Mouse (Mus musculus): ENCODE results near the gene Son. TPM values are rescaled to one million over a fixed set of nuclear protein-coding genes. Genes with fewer than 3 reads are reported as not detected.

The Son gene
- polyA plus RNA-seq, 1 experiment from 2014 or later, result 98.8 TPM

DNA sequence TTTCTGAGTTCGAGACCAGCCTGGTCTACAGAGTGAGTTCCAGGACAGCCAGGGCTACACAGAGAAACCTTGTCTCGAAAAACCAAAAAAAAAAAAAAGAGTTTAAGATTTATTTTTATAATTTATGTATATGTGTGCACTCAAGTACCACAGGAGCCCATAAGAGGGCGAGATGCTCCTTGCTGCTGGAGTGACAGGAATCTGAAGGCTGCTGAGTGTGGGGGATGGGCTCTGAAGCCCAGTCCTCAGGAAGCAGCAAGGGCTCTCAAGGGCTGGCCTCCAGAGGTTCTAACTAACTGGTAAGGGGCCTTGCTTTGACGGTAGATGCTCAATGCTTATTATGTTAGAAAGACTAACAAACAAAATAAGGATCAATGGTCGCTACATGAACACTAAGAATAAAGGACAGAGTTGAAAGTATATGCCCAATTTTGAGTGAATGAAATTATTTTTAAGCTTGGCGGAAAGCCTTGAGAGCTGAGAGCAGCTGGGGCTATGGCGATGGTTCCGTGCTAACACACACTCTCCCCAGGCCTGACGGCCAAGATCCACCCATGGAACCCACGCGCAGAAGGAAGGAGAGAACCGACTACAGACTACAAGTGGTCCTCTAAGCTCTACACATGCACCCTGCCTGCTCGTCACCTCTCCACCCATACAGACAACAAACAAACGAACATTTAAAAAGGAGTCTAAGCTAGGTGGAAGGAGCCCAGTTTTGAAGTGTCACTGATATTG lies 57.5 kb downstream of the Son start:
- Histone ChIP-seq H3K36me3 (ENCODE audit: control insufficient read depth, insufficient read depth, low read length) (peaks cover 20% of the 10 kb centered on the region; the same call in 1 of the 2 replicates), H3K27ac (ENCODE audit: low read length) (no peak overlapping the region), H3K4me3 (replicated peaks; ENCODE audit: low read length) (no peak overlapping the region), H3K27me3 (ENCODE audit: control insufficient read depth, insufficient read depth, low read length) (no peaks in the 10 kb centered on the region), H3K9ac (ENCODE audit: low read length) (no peak overlapping the region), H3K4me1 (ENCODE audit: control insufficient read depth, insufficient read depth, low read length) (no peaks in the 10 kb centered on the region), H3K4me2 (ENCODE audit: low read depth, low read length) (no peak overlapping the region), H3K9me3 (replicated peaks; ENCODE audit: control insufficient read depth, low read length) (no peaks in the 10 kb centered on the region)
- ATAC-seq (ENCODE audit: insufficient read depth, low FRiP score), result no peak
- 89% methylated on average over 14 of the region's 14 CpGs for WGBS

- Histone ChIP-seq H3K4me3 (replicated peaks; ENCODE audit: low read length) (no peak overlapping the region), H3K36me3 (ENCODE audit: control insufficient read depth, insufficient read depth, low read length) (peaks cover 9% of the 10 kb centered on the region; the same call in 1 of the 2 replicates), H3K27me3 (ENCODE audit: control insufficient read depth, insufficient read depth, low read length) (no peaks in the 10 kb centered on the region), H3K4me2 (ENCODE audit: low read depth, low read length) (no peak overlapping the region), H3K9me3 (replicated peaks; ENCODE audit: control insufficient read depth, low read length) (no peaks in the 10 kb centered on the region), H3K9ac (ENCODE audit: low read length) (no peak overlapping the region), H3K4me1 (ENCODE audit: control insufficient read depth, insufficient read depth, low read length) (no peaks in the 10 kb centered on the region), H3K27ac (ENCODE audit: low read length) (no peak overlapping the region)
- ATAC-seq (ENCODE audit: insufficient read depth, low FRiP score), result no peak
- 75% methylated on average over 7 of the region's 7 CpGs for WGBS
These were observed 62.9 kb downstream of the Son start for GRCm38 (mm10) chr16:91710241-91710640.

- no peak overlapping the region for H3K4me2 ChIP-seq (ENCODE audit: low read depth, low read length)
- H3K27me3 ChIP-seq (ENCODE audit: control insufficient read depth, insufficient read depth, low read length), result no peaks in the 10 kb centered on the region
- no peaks in the 10 kb centered on the region for H3K4me1 ChIP-seq (ENCODE audit: control insufficient read depth, insufficient read depth, low read length)
- H3K9ac ChIP-seq (ENCODE audit: low read length), result no peak overlapping the region
- 72% methylated on average over 11 of the region's 11 CpGs for WGBS
- no peaks in the 10 kb centered on the region for H3K9me3 ChIP-seq (replicated peaks; ENCODE audit: control insufficient read depth, low read length)
- H3K27ac ChIP-seq (ENCODE audit: low read length), result no peak overlapping the region
- H3K4me3 ChIP-seq (replicated peaks; ENCODE audit: low read length), result no peak overlapping the region
- peak; percentile 56; the same call in 1 of the 2 replicates for ATAC-seq (ENCODE audit: insufficient read depth, low FRiP score)
- H3K36me3 ChIP-seq (ENCODE audit: control insufficient read depth, insufficient read depth, low read length), result peaks cover 16% of the 10 kb centered on the region; the same call in 1 of the 2 replicates
These were observed 69.6 kb downstream of the Son start for GRCm38 (mm10) chr16:91716927-91717349.

DNA sequence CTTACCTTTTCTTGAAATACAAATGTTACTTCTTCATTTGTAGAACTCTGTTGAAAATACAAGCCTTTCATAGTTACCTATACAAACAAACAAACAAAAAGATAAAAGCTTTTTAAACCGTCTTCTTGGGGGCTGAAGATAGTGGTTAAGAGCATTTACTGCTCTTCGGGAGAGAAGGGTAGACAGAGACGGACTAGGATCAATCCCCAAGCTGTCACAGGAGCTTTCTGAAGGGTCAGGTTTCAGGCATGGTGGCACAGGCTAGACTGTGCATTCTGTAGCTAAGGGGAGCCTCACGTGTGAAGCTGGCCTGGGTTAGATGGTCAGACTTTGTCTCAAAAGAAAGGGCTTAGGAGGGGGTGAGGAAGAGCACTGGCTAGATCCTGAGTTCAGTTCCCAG lies 70.1 kb downstream of the Son start:
- H3K27ac ChIP-seq (ENCODE audit: low read length), result no peak overlapping the region
- H3K4me2 ChIP-seq (ENCODE audit: low read depth, low read length), result no peak overlapping the region
- no peaks in the 10 kb centered on the region for H3K27me3 ChIP-seq (ENCODE audit: control insufficient read depth, insufficient read depth, low read length)
- no peaks in the 10 kb centered on the region for H3K4me1 ChIP-seq (ENCODE audit: control insufficient read depth, insufficient read depth, low read length)
- H3K4me3 ChIP-seq (replicated peaks; ENCODE audit: low read length), result no peak overlapping the region
- 77% methylated on average over 4 of the region's 4 CpGs for WGBS
- peaks cover 16% of the 10 kb centered on the region; the same call in 1 of the 2 replicates for H3K36me3 ChIP-seq (ENCODE audit: control insufficient read depth, insufficient read depth, low read length)
- H3K9me3 ChIP-seq (replicated peaks; ENCODE audit: control insufficient read depth, low read length), result no peaks in the 10 kb centered on the region
- ATAC-seq (ENCODE audit: insufficient read depth, low FRiP score), result no peak
- no peak overlapping the region for H3K9ac ChIP-seq (ENCODE audit: low read length)

- H3K36me3 ChIP-seq (ENCODE audit: control insufficient read depth, insufficient read depth, low read length), result 0 out of 2 replicates have a peak, but pooled peaks cover 8% of the 10 kb centered on the region
- H3K9me3 ChIP-seq (replicated peaks; ENCODE audit: control insufficient read depth, low read length), result no peaks in the 10 kb centered on the region
- no peaks in the 10 kb centered on the region for H3K27me3 ChIP-seq (ENCODE audit: control insufficient read depth, insufficient read depth, low read length)
- H3K9ac ChIP-seq (ENCODE audit: low read length), result no peak overlapping the region
- H3K4me1 ChIP-seq (ENCODE audit: control insufficient read depth, insufficient read depth, low read length), result peaks cover 11% of the 10 kb centered on the region
- 54% methylated on average over 3 of the region's 3 CpGs for WGBS
- no peak overlapping the region for H3K4me3 ChIP-seq (replicated peaks; ENCODE audit: low read length)
- no peak overlapping the region for H3K4me2 ChIP-seq (ENCODE audit: low read depth, low read length)
- no peak for ATAC-seq (ENCODE audit: insufficient read depth, low FRiP score)
- H3K27ac ChIP-seq (ENCODE audit: low read length), result no peak overlapping the region
These were observed 76.9 kb downstream of the Son start for GRCm38 (mm10) chr16:91724247-91724646.

DNA sequence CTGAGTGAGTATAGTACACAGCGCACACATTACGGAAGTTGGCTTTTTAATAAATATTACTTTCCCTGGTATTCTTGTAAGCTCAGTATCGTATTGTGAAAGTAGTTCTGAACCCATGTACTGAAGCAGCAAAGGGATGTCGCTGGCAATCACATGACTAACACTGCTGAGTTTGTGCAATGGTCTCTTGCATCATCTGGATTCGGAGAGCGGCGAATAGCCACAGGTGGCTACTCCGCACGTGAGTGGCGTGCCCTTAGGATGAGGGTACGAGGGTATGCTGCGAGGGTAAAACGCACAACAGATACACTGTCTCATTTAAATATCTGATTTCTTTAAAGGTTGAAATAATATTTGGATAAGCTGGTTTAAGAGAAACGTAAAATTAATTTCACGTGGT lies 80.1 kb downstream of the Son start:
- Histone ChIP-seq H3K9ac (ENCODE audit: low read length) (peak overlapping the region; percentile 76; the same call in 1 of the 2 replicates), H3K27ac (ENCODE audit: low read length) (no peak overlapping the region), H3K36me3 (ENCODE audit: control insufficient read depth, insufficient read depth, low read length) (no peaks in the 10 kb centered on the region), H3K27me3 (ENCODE audit: control insufficient read depth, insufficient read depth, low read length) (no peaks in the 10 kb centered on the region), H3K4me3 (replicated peaks; ENCODE audit: low read length) (peak overlapping the region; percentile 85), H3K4me1 (ENCODE audit: control insufficient read depth, insufficient read depth, low read length) (peaks cover 18% of the 10 kb centered on the region), H3K4me2 (ENCODE audit: low read depth, low read length) (peak overlapping the region; percentile 82), H3K9me3 (replicated peaks; ENCODE audit: control insufficient read depth, low read length) (no peaks in the 10 kb centered on the region)
- ATAC-seq (ENCODE audit: insufficient read depth, low FRiP score), result no peak
- WGBS, result 81% methylated on average over 15 of the region's 15 CpGs

DNA sequence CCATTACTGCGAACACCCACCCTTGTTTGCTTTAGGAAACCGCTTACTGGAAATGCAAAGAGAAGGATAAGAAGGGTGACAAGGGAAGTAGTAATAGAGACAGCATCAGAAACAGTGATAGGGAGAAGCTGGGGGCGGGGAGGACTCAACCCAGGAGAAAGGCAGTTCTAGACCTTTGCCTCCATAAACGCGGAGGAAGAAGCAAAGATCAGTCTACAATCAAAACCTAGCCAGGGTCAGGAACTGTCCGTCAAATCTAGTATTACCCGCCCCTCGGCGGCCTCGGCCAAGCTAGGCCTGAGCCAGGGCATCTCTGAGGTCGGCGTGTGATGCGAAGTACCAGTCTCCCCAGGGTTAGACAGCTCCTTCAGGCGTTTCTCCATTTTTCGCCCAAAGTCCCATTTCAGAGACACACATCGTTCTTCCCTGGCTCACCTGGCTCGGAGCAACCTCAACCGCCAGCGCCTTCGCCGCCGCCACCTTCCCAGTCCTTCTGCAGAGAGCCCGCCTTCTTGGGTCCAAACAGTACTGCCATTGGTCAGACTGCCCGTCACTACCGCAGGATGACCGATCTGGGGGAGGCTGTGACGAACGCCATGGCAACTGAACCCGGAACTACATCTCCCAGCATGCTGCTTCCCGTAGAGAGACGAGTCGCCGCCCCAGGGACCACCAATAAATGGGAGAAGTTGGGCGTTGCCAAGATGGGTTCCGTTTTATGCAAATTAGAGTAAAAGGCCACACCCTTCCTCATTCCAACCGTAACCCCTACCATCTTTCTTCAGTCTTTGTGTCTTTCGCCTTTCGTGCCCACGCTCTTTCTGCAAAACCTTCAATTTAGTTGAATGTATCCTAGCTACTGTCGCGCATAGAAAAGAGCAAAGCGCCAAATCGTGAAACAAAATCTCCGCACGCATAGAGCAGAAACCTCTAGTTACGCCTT lies 81.1 kb downstream of the Son start, which contains the start of gene Cryzl1:
Cryzl1 (minus strand) TSS at position 853 of the 943 bp plus-strand sequence.
- Histone ChIP-seq H3K27me3 (ENCODE audit: control insufficient read depth, insufficient read depth, low read length) (no peaks in the 10 kb centered on the region), H3K36me3 (ENCODE audit: control insufficient read depth, insufficient read depth, low read length) (no peaks in the 10 kb centered on the region), H3K4me3 (replicated peaks; ENCODE audit: low read length) (peak within 1 kb of the TSS; percentile 85), H3K9ac (ENCODE audit: low read length) (peak within 1 kb of the TSS; percentile 91), H3K4me2 (ENCODE audit: low read depth, low read length) (peak within 1 kb of the TSS; percentile 82), H3K27ac (ENCODE audit: low read length) (peak within 1 kb of the TSS; percentile 92), H3K4me1 (ENCODE audit: control insufficient read depth, insufficient read depth, low read length) (peaks cover 18% of the 10 kb centered on the region), H3K9me3 (replicated peaks; ENCODE audit: control insufficient read depth, low read length) (no peaks in the 10 kb centered on the region)
- under 1% methylated on average over 46 of the region's 46 CpGs for WGBS
- ATAC-seq (ENCODE audit: insufficient read depth, low FRiP score), result peak; percentile 96

Measured in stomach, embryonic 16.5 days (tissue).